ENCODE assay signal across 7 mouse cellular contexts in the genomic region with DNA sequence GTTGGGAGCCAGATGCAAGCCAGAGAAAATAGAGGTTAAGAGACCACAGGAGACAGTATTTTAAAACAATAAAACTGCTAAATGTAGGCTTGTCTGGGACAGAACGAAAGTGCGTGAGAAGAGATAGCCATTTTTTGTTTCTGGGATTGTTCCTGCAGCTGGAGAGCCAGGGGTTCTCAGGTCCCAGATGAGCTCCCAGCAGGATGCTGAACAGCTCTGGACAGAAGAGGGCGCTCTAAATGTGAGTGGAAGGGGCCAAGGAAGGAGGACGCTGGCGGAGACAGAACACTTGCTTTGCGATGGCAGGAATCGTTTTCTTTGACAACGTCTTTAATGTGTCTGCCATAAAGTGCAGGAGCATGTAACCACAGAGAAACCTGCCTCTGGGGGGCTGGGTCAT. TPM values are rescaled to one million over a fixed set of nuclear protein-coding genes. Genes with fewer than 3 reads are reported as not detected.
DNase-seq lines count a peak whose midpoint lies in the region; ATAC-seq and TF ChIP-seq lines count a peak whose summit lies in the region.

No protein-coding gene starts in this region.

- no peak overlapping the region for H3K4me2 ChIP-seq in kidney, postnatal 0 days (ENCODE audit: low read length)
- H3K4me2 ChIP-seq in kidney, embryonic 15.5 days: no peak overlapping the region
- no peak overlapping the region for H3K4me2 ChIP-seq in limb, embryonic 14.5 days (replicated peaks; ENCODE audit: low read depth, low read length, severe bottlenecking)

- in situ Hi-C loops in Patski (cut with MboI; ENCODE audit: low pct_unique_long_range_greater_than_20kb): no loop called here

- ATAC-seq in kidney, postnatal 0 days (replicated peaks; ENCODE audit: low FRiP score, low read depth): no peak
- no peak for ATAC-seq in kidney, embryonic 15.5 days (replicated peaks; ENCODE audit: low FRiP score)
- no peak for ATAC-seq in Patski
- 0 out of 2 replicates have a peak, but pooled peaks have one; percentile 5 for ATAC-seq in limb, embryonic 14.5 days (ENCODE audit: low FRiP score, low read depth)

- TF ChIP-seq CTCF in kidney, postnatal 0 days (IDR thresholded peaks at IDR 0.05; ENCODE audit: low read depth): peak; percentile 70
- peak; percentile 62 for TF ChIP-seq CTCF in Patski (IDR thresholded peaks at IDR 0.05)
- peak; percentile 56 for TF ChIP-seq CTCF in cortical plate, adult 2 months (IDR thresholded peaks at IDR 0.05; ENCODE audit: extremely low read depth, insufficient read depth, low read length)

- no peaks in the 10 kb centered on the region for H3K9me3 ChIP-seq in kidney, postnatal 0 days (replicated peaks; ENCODE audit: low read length)
- peaks cover 3% of the 10 kb centered on the region; the same call in 1 of the 2 replicates for H3K9me3 ChIP-seq in kidney, embryonic 15.5 days (replicated peaks)
- H3K9me3 ChIP-seq in limb, embryonic 14.5 days (ENCODE audit: control insufficient read depth, low read length): peaks cover 6% of the 10 kb centered on the region; the same call in 1 of the 2 replicates

- peak; percentile 81 for DNase-seq in kidney, postnatal 0 days (ENCODE audit: low spot score)
- no peak for DNase-seq in Patski (ENCODE audit: low read depth, low spot score)
- DNase-seq in limb, embryonic 14.5 days (ENCODE audit: low spot score): peak; percentile 60
- DNase-seq in retina, postnatal 1 day: peak; percentile 67
- no peak for DNase-seq in T-cell, adult 2 months (ENCODE audit: low spot score)

- POLR2A ChIA-PET in Patski (lab: Charles Lee): no interaction called here

- no peak for TF ChIP-seq POLR2A in cortical plate, adult 2 months (IDR thresholded peaks at IDR 0.05; ENCODE audit: extremely low read depth, insufficient read depth, low read length)
- TF ChIP-seq POLR2A in limb, embryonic 14.5 days (IDR thresholded peaks at IDR 0.05; ENCODE audit: borderline replicate concordance, extremely low read depth, insufficient read depth, insufficient read length): no peak

- no peaks in the 10 kb centered on the region for H3K36me3 ChIP-seq in kidney, postnatal 0 days (ENCODE audit: insufficient read depth, low read length)
- H3K36me3 ChIP-seq in kidney, embryonic 15.5 days: no peaks in the 10 kb centered on the region
- no peaks in the 10 kb centered on the region for H3K36me3 ChIP-seq in limb, embryonic 14.5 days (ENCODE audit: control insufficient read depth, insufficient read depth, low read length)

- no peak overlapping the region for H3K27ac ChIP-seq in kidney, postnatal 0 days
- no peak overlapping the region for H3K27ac ChIP-seq in kidney, embryonic 15.5 days
- no peak overlapping the region for H3K27ac ChIP-seq in cortical plate, adult 2 months (ENCODE audit: insufficient read depth, low read length)
- H3K27ac ChIP-seq in limb, embryonic 14.5 days (replicated peaks; ENCODE audit: low read depth, low read length): no peak overlapping the region

- H3K4me3 ChIP-seq in kidney, postnatal 0 days (replicated peaks; ENCODE audit: low read depth, low read length): no peak overlapping the region
- no peak overlapping the region for H3K4me3 ChIP-seq in kidney, embryonic 15.5 days (replicated peaks)
- no peak overlapping the region for H3K4me3 ChIP-seq in cortical plate, adult 2 months (ENCODE audit: insufficient read depth, low read length)
- no peak overlapping the region for H3K4me3 ChIP-seq in limb, embryonic 14.5 days (replicated peaks; ENCODE audit: low read length)

- H3K27me3 ChIP-seq in kidney, postnatal 0 days (ENCODE audit: insufficient read depth, low read length): peaks cover 3% of the 10 kb centered on the region; the same call in 1 of the 2 replicates
- H3K27me3 ChIP-seq in kidney, embryonic 15.5 days: peaks cover 33% of the 10 kb centered on the region
- peaks cover 21% of the 10 kb centered on the region for H3K27me3 ChIP-seq in Patski
- H3K27me3 ChIP-seq in limb, embryonic 14.5 days (ENCODE audit: control insufficient read depth, insufficient read depth, low read length): no peaks in the 10 kb centered on the region

- H3K9ac ChIP-seq in kidney, postnatal 0 days (ENCODE audit: low read depth, low read length): no peak overlapping the region
- no peak overlapping the region for H3K9ac ChIP-seq in kidney, embryonic 15.5 days
- no peak overlapping the region for H3K9ac ChIP-seq in limb, embryonic 14.5 days (ENCODE audit: low read depth, low read length, severe bottlenecking)

- 11% methylated on average over 8 of the region's 8 CpGs for WGBS in kidney, postnatal 0 days
- WGBS in kidney, embryonic 15.5 days: 13% methylated on average over 8 of the region's 8 CpGs
- WGBS in limb, embryonic 14.5 days: 19% methylated on average over 8 of the region's 8 CpGs

- H3K4me1 ChIP-seq in kidney, postnatal 0 days (replicated peaks; ENCODE audit: insufficient read depth, low read length): 0 out of 2 replicates have a peak, but pooled peaks cover 3% of the 10 kb centered on the region
- peaks cover 18% of the 10 kb centered on the region for H3K4me1 ChIP-seq in kidney, embryonic 15.5 days
- H3K4me1 ChIP-seq in cortical plate, adult 2 months (ENCODE audit: control insufficient read depth, insufficient read depth, low read length): no peaks in the 10 kb centered on the region
- peaks cover 15% of the 10 kb centered on the region; the same call in 1 of the 2 replicates for H3K4me1 ChIP-seq in limb, embryonic 14.5 days (ENCODE audit: control insufficient read depth, insufficient read depth, low read length)

- CTCF ChIA-PET in Patski (lab: Charles Lee): interaction anchor here (0.8 to 1.6 kb wide), 2 partner anchors 24 to 150 kb away, joined by 3 read pairs; no protein-coding TSS in a partner anchor

RNA-seq across cellular contexts. Expression of a gene that starts 5.2 kb away (rescaled TPM):
- 1.6 and 2.2 TPM in 2 replicates for polyA plus RNA-seq in kidney, postnatal 0 days (2015; fragmentation: Nextera tagmentation; extraction: Ambion mirVana)
- polyA plus RNA-seq in kidney, embryonic 15.5 days (2015; fragmentation: Nextera tagmentation; extraction: Ambion mirVana): 3.6 and 4.3 TPM in 2 replicates
- not detected for polyA plus RNA-seq in Patski (2021)
- polyA plus RNA-seq in cortical plate, adult 2 months (2012; rRNA removed): 6.5 and 7.4 TPM in 2 replicates
- 11.6 and 13.3 TPM in 2 replicates for polyA plus RNA-seq in limb, embryonic 14.5 days (2012; rRNA removed)
- 7.4 and 8.0 TPM in 2 replicates for polyA plus RNA-seq in limb, embryonic 14.5 days (2014; fragmentation: Nextera tagmentation; extraction: Ambion mirVana)

Comparison
In these comparisons a context has a peak if more than half of its experiments do, and no peak if none do; other contexts are left out.
1. DNase-seq: peak in kidney, postnatal 0 days (single experiment), limb, embryonic 14.5 days (single experiment) and retina, postnatal 1 day (single experiment); none in Patski (single experiment) and T-cell, adult 2 months (single experiment).
2. Peak in every context shown above with its lines, with median percentiles within 50 percentile points of each other: CTCF ChIP-seq.